Mouse (Mus musculus): ENCODE data around the gene Dse.

DNA sequence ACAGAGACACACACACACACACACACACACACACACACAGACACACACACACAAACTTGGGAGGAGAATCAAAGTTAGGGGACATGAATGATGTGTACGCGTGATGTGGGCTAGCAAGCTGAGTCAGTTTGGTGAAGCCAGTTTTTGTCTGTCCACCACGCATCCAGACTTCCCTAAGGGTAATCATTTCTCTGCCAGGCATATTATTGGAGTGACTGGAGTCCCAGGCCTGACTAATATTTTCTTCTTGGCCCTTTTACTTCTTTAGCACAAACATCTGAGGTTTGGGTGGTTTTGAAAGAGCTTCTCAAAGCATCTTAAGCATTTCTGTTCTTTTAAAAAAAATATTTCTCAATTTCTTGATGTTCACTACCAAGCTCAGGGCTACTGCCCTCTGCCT, 10.7 kb upstream of the Dse start:
- TF ChIP-seq POLR2A (IDR thresholded peaks at IDR 0.05; ENCODE audit: control insufficient read depth, extremely low read depth, insufficient read depth, low read length, poor library complexity) (no peak), CTCF (IDR thresholded peaks at IDR 0.05; ENCODE audit: borderline replicate concordance, control insufficient read depth, extremely low read depth, insufficient read depth, low read length, poor library complexity) (no peak)

All from thymus, adult 2 months (tissue).